Mouse (Mus musculus) pancreas, adult 10 weeks (tissue): ENCODE measurements around the gene Cenpq. TPM values are rescaled to one million over a fixed set of nuclear protein-coding genes. Genes with fewer than 3 reads are reported as not detected.

Experiments used
- polyA plus RNA-seq: library from polyadenylated mRNA; stranded (reverse); fragments of 350-450 nt; fragmentation: Illumina TruSeq; extraction: RNeasy Lipid Tissue Mini Kit (QIAGEN cat#74804); gene quantifications from one replicate; pipeline ENCODE4 v1.2.3, GENCODE M21; 2015; ENCODE audit warnings: low read depth, low replicate concordance; ENCODE audit not compliant: insufficient read depth

Gene Cenpq
- 0.70 TPM for polyA plus RNA-seq

GRCm38 (mm10) chr17:40934420-40935231, at the start of gene Cenpq, which contains the start of gene Mut:
Cenpq (minus strand) TSS chr17:40935047.
Mut (plus strand) TSS chr17:40934685.

GRCm38 (mm10) chr17:40914250-40914649, 20.6 kb downstream of the Cenpq start, which contains the start of gene Glyatl3:
Glyatl3 (minus strand) TSS chr17:40914350.

GRCm38 (mm10) chr17:40879924-40880691, 54.7 kb downstream of the Cenpq start, which contains the start of gene 9130008F23Rik:
9130008F23Rik (minus strand) TSS chr17:40880559.

Other genes with a start within 250 kb of the Cenpq start
- gene Esp1, start 207.9 kb downstream of the Cenpq start, polyA plus RNA-seq: not detected
- not detected for gene Crisp2, start 128.0 kb downstream of the Cenpq start, polyA plus RNA-seq
- gene Rhag, start 123.9 kb downstream of the Cenpq start, polyA plus RNA-seq: not detected
- 1.0 TPM for gene 9130008F23Rik, start 54.5 kb downstream of the Cenpq start, polyA plus RNA-seq
- not detected for gene Glyatl3, start 20.7 kb downstream of the Cenpq start, polyA plus RNA-seq
- gene Mut, start 362 bp downstream of the Cenpq start, polyA plus RNA-seq: 6.7 TPM